Mouse (Mus musculus): ENCODE measurements at regions not wholly inside any gene's neighbourhood (a gene's known extent, or its start where the extent isn't known, plus 50 kb on each side); places are given as distances from the start of the nearest gene placed in this dataset.

- ATAC-seq (ENCODE audit: low FRiP score, low read depth): no peak
- Histone ChIP-seq H3K4me2 (replicated peaks) (no peak overlapping the region), H3K36me3 (no peaks in the 10 kb centered on the region), H3K9ac (no peak overlapping the region), H3K4me3 (no peak overlapping the region), H3K4me1 (no peaks in the 10 kb centered on the region), H3K27me3 (replicated peaks) (no peaks in the 10 kb centered on the region), H3K27ac (no peak overlapping the region), H3K9me3 (no peaks in the 10 kb centered on the region)
- 85% methylated on average over 1 of the region's 1 CpGs for WGBS
These were observed 1002.5 kb upstream of the Adgrl4 start for GRCm38 (mm10) chr3:150435199-150435598.

- Histone ChIP-seq H3K27ac (no peak overlapping the region), H3K36me3 (no peaks in the 10 kb centered on the region), H3K4me3 (no peak overlapping the region), H3K9ac (no peak overlapping the region), H3K9me3 (no peaks in the 10 kb centered on the region), H3K4me2 (replicated peaks) (no peak overlapping the region), H3K27me3 (replicated peaks) (no peaks in the 10 kb centered on the region), H3K4me1 (no peaks in the 10 kb centered on the region)
- no peak for ATAC-seq (ENCODE audit: low FRiP score, low read depth)
- WGBS: 92% methylated on average over 6 of the region's 6 CpGs
These were observed 1001.7 kb upstream of the Adgrl4 start for GRCm38 (mm10) chr3:150435818-150436607.
